Mouse (Mus musculus): Measurements from ENCODE around the gene Tcea2.

The Tcea2 gene

DNA sequence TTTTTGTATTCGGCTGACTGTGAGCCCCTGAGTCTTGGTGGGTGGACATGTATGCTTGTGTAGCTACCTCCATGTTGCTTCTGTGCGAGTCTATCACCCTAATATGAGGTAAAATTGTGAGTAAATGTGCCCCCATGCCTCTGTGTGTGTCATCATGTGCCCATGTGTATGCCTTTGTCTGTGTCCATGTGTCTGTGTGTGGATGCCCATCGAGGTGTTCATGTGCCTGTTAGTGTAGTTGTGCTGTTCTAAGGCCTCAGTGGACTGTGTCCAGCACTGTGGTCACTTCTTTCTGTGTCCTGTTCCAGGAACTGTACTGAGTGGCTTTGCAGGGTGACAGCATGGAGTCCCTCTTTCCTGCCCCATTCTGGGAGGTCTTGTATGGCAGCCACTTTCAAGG, 35.3 kb downstream of the Tcea2 start:
- no peak for DNase-seq

- DNase-seq, result no peak
Observed at GRCm38 (mm10) chr2:181716991-181717390, 36.9 kb downstream of the Tcea2 start.

GRCm38 (mm10) chr2:181720061-181720460, 40.0 kb downstream of the Tcea2 start:
- no peak for DNase-seq

DNA sequence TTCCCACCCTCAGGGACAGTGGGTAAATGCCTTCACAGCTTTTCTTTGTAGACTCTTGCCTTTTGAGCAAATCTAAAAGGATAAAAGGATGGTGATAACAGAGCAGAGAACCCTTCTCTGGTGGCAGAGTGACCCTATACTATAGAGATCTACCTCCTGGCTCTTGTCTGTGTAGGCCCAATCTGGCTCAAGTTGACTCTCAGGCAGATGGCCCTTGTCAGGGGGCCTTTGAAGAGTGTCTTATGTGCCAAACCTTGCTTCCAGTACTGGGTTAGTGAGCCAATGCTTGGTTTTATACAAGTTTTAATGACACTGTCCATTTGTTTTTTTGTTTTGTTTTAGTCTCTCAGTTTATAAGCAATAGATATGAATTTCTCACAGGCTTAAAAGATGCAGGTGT, 41.1 kb downstream of the Tcea2 start:
- DNase-seq, result no peak

DNA sequence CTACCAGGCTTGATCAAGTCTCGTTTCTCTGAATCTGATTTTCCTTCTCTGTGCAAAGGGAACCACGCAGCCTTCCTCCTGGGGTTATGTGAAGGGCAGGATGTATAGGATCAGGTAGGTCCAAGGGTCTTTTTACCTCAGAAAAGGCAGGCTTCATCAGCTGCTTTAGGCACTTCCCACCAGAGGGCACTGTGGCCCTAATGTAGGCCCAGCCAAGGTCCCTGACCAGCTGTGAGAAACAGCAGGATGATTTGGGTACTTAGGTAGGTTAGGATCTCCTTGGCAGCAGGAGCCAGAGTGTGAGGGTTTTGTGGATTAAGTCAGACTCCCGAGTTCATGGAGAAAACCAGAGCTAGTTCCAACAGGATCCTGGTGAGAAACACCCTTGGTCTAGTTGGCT, 42.1 kb downstream of the Tcea2 start:
- no peak for DNase-seq

DNA sequence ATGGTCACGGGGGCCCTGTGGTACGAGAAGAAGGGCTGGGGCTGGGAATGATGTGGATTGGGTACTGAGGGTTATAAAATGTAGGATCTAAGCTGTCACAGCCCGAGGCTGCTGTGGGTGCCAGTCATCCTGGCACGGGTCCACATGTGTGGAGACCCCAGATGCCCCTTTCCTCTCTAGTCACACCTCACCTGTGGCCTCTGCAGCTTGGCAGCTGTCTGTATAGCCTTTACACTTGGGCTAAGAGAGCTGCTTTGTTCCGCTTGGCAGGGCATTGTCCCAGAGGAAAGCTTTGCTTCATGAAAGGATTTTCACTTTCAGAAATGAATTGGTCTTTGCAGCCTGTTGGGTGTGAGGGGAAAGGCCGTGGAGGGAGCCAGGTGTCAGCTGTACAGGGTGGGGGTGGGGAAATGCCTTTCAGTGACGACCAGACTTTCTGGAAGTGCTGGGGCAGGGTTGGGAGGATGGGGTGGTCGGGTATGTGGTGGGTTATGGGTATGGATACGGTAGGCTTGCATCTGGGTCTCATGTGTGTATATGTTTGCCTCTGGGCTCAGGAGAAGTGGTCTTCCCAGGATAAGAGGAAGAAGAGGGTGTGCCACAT, 47.7 kb downstream of the Tcea2 start:
- no peak for DNase-seq

DNA sequence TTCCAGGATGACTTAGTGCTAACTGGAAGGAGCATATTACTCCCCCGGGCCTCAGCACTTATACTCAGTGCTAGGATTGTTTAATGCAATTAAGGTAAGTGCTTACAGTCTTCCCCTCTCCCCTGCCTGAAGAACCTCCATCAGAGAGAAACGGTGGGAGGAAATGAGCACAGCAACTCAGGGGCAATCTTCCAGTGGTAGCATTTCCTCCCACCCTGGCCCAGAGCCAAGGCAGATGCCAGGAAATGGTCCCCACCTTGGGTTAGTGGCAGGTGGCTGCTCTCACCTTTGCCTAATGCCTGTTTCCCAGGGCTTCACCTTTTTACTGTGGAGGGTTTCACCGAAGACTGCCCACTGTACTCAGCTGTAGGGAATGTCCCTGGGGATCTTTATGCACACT, 49.9 kb downstream of the Tcea2 start:
- peak; percentile 13 to 27 for DNase-seq

All from thymus, adult 18-20 months (tissue).